Mouse (Mus musculus): ENCODE measurements around the gene Hist1h2bk.

The Hist1h2bk gene

GRCm38 (mm10) chr13:22035267-22036148 is at the start of gene Hist1h2bk, which contains the start of gene Hist1h2ah:
Hist1h2bk (plus strand) TSS chr13:22035870.
Hist1h2ah (minus strand) TSS chr13:22035568.
- DNase-seq (ENCODE audit: low spot score in 2 of 2) = peak; percentile 86 to 91

- DNase-seq (ENCODE audit: low spot score in 2 of 2) = no peak
Observed at GRCm38 (mm10) chr13:21992550-21992949, 43.1 kb upstream of the Hist1h2bk start.

GRCm38 (mm10) chr13:21993957-21994738 is 41.5 kb upstream of the Hist1h2bk start:
- peak in 1 of 2 experiments; percentile 29 for DNase-seq (ENCODE audit: low spot score in 2 of 2)

GRCm38 (mm10) chr13:21994896-21995295 is 40.8 kb upstream of the Hist1h2bk start:
- no peak for DNase-seq (ENCODE audit: low spot score in 2 of 2)

GRCm38 (mm10) chr13:21995331-21995914 is 40.2 kb upstream of the Hist1h2bk start:
- DNase-seq (ENCODE audit: low spot score in 2 of 2) = no peak

- no peak for DNase-seq (ENCODE audit: low spot score in 2 of 2)
Observed at GRCm38 (mm10) chr13:21996101-21996839, 39.4 kb upstream of the Hist1h2bk start.

- DNase-seq (ENCODE audit: low spot score in 2 of 2) = no peak
Observed at GRCm38 (mm10) chr13:21996840-21997185, 38.9 kb upstream of the Hist1h2bk start.

GRCm38 (mm10) chr13:21997201-21997820 is 38.4 kb upstream of the Hist1h2bk start:
- DNase-seq (ENCODE audit: low spot score in 2 of 2) = no peak

GRCm38 (mm10) chr13:21997821-21998220 is 37.8 kb upstream of the Hist1h2bk start:
- no peak for DNase-seq (ENCODE audit: low spot score in 2 of 2)

- no peak for DNase-seq (ENCODE audit: low spot score in 2 of 2)
Observed at GRCm38 (mm10) chr13:21998412-21998811, 37.3 kb upstream of the Hist1h2bk start.

GRCm38 (mm10) chr13:21999147-21999546 is 36.5 kb upstream of the Hist1h2bk start:
- no peak for DNase-seq (ENCODE audit: low spot score in 2 of 2)

GRCm38 (mm10) chr13:22001346-22001745 is 34.3 kb upstream of the Hist1h2bk start:
- no peak for DNase-seq (ENCODE audit: low spot score in 2 of 2)

GRCm38 (mm10) chr13:22001823-22002222 is 33.8 kb upstream of the Hist1h2bk start:
- no peak for DNase-seq (ENCODE audit: low spot score in 2 of 2)

- no peak for DNase-seq (ENCODE audit: low spot score in 2 of 2)
Observed at GRCm38 (mm10) chr13:22005605-22006333, 29.9 kb upstream of the Hist1h2bk start.

GRCm38 (mm10) chr13:22006334-22007120 is 29.1 kb upstream of the Hist1h2bk start:
- peak in 1 of 2 experiments; percentile 27 for DNase-seq (ENCODE audit: low spot score in 2 of 2)

- no peak for DNase-seq (ENCODE audit: low spot score in 2 of 2)
Observed at GRCm38 (mm10) chr13:22007121-22007510, 28.6 kb upstream of the Hist1h2bk start.

- DNase-seq (ENCODE audit: low spot score in 2 of 2) = no peak
Observed at GRCm38 (mm10) chr13:22007872-22008271, 27.8 kb upstream of the Hist1h2bk start.

- no peak for DNase-seq (ENCODE audit: low spot score in 2 of 2)
Observed at GRCm38 (mm10) chr13:22008707-22009106, 27.0 kb upstream of the Hist1h2bk start.

- DNase-seq (ENCODE audit: low spot score in 2 of 2) = no peak
Observed at GRCm38 (mm10) chr13:22009642-22010041, 26.0 kb upstream of the Hist1h2bk start, which contains the start of gene Prss16. Prss16 (minus strand) TSS chr13:22009742.
